Mouse (Mus musculus): ENCODE data around the gene Tgm1.
A peak's percentile ranks its signal among the peaks of the same experiment; 100 is the strongest.
"Not testable (repeated sequence)": the region's sequence is repeated elsewhere in the genome, so short reads cannot be mapped to it uniquely, and the experiment has no call there.

The Tgm1 gene

DNA sequence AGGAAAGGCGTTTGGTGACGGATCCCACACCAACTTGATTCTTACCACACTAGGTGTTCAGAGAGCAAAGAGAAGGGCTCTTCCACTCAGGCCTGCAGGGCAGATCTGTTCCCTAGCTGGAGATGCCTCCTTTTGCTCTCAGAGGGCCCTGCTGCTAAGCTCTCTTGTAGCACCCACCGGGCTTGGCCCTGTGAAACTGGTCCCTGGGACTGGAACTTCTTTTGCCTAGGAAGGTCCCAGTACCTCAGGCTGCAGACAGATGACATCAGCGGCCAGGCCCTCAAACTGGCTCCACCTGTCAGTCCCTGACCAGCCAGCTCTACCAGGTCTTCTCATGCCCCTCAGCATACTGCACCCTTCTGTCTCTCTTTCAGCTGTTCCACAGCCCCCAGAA lies at the start of gene Tgm1:
TSS of gene Tgm1 (minus strand) at position 198 of the 394 bp plus-strand sequence.
- no peak for DNase-seq (ENCODE audit: low read depth, low spot score)

DNA sequence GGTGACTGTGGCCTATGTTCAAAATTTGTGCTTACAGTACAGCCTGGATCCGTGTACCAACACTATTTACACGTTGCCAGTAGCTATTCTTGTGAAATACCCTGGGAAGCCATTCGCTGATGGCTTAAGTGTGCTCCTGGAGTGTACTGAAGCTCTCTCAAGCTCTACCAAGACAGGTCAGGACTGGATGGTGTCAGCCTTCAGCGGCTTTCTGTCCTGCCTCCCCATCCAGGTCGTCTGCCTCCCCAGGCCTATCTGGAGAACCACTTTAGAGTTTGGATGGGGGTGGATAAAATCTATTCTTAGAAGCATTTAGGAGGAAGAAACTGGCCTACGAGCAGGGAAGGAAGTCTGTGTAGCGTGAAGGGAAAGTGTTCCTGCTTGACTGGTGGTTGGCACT lies 49.4 kb upstream of the Tgm1 start:
- DNase-seq (ENCODE audit: low read depth, low spot score), result no peak

GRCm38 (mm10) chr14:55762001-55762821 lies 48.5 kb upstream of the Tgm1 start:
- no peak for DNase-seq (ENCODE audit: low read depth, low spot score)

DNA sequence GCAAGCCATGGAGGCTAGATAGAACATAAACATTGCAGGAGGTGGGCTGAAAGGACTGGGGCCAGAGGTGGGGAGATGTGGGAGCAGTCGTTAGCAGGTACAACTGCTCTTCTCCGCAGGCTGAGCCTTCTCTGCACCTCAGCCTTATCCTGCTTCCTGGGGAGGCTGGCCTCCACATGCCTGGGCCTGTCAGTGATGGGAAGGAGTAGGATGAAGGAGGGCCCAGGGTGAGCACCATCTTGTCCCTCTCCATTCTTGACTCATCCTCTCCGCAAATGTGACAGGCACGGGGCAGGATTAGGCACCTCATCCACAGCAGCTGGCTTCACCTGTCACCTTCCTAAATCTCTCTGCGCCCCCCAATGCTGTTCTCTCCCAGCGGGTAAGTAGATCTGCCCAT lies 47.4 kb upstream of the Tgm1 start, which contains the start of gene Ltb4r2:
TSS of gene Ltb4r2 (plus strand) at position 266 of the 400 bp plus-strand sequence.
- DNase-seq (ENCODE audit: low read depth, low spot score), result no peak

- not testable (repeated sequence) for DNase-seq (ENCODE audit: low read depth, low spot score)
Measured at GRCm38 (mm10) chr14:55760156-55760555, 46.4 kb upstream of the Tgm1 start.

GRCm38 (mm10) chr14:55758363-55758784 lies 44.6 kb upstream of the Tgm1 start, which contains the start of gene Cideb:
Cideb (minus strand) TSS chr14:55758458.
- DNase-seq (ENCODE audit: low read depth, low spot score), result no peak

GRCm38 (mm10) chr14:55757566-55757965 lies 43.8 kb upstream of the Tgm1 start:
- DNase-seq (ENCODE audit: low read depth, low spot score), result no peak

DNA sequence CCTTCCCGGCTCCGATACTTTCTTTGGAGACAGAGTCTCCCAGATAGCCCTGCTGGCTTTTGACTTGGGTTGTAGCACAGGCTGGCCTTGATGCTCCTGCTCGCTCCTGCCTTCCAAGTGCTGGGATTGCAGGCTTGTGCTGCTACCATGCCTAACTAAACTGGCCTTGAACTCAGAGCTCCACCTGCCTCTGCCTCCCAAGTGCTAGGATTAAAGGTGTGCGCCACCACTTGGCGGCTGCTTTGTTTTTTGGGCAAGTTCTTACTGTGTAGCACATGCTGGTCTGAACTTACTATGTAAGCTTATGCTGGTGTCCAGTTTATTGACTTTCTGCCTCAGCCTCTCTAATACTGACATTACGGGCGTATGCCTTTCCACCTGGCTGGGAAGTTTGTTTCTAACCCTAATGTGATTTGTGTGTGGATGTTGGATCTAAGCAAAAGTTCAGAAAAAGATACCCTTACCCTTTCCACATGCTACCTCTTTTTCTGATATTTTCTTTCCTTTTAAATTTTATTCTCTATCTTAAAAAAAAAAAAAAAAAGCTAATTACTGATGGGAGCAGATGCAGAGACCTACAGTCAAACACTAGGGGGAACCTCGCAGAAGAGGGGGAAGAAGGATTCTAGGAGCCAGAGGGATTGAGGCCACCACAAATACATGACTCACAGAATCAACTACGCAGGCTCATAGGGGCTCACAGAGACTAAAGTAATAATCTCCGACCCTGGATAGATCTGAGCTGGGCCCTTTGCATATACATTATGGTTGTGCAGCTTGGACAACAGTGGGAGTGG lies 33.5 kb upstream of the Tgm1 start:
- DNase-seq (ENCODE audit: low read depth, low spot score), result no peak

DNA sequence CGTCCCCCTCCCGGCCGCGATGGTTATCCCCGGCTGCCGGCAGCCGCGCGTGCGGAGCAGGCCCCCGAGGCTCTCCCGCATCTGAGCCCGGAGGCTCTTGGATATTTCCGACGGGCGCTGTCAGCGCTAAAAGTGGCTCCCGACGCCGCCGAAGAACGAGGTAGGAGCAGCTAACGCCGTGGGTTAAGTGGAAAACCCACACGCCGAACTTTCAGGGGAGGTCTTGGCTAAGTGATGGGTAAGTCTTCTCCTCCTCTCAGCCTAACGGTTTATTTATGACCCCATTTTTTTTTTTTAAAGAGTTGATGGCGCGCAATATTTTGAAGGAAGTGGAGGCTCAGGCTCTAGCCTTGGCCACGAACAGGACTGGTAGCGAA lies 32.1 kb upstream of the Tgm1 start:
- DNase-seq (ENCODE audit: low read depth, low spot score), result no peak

DNA sequence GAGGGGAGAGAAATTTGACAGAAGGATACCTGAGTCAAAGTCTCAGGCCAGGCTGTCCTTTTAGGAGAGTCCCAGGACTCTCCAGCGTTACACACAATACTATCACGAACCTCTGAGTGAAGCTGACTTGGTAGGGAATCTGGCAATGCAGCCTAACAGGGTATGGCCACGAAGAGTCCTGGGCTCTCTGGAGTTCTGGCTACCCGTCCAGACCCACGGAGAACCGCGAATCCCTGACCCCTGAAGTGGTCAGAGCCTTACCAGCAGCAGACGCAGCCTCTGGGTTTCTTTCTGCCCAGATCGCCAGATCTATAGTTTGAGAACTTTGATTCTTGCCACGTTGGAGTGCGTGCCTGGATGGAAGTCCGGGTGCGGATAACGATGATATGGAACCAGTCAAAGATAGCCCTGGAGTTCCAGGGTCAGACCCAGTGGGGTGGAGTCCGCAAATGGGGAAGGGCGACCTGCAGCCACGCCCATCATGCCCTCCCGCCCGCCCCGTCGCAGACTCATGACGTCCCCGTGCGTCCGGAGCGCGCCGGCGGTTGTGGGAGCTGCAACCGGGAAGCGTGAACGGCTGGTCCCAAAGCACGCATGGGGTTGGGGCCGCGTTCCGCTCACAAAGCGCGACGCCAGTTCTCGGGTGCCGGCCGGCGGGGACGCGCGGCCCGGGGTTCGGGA lies 31.6 kb upstream of the Tgm1 start, which contains the start of the genes Dhrs1 and Nop9:
TSS of gene Dhrs1 (minus strand) at position 511 of the 681 bp plus-strand sequence.
TSS of gene Nop9 (plus strand) at position 514 of the 681 bp plus-strand sequence.
- no peak for DNase-seq (ENCODE audit: low read depth, low spot score)

GRCm38 (mm10) chr14:55743711-55744110 lies 30.0 kb upstream of the Tgm1 start:
- no peak for DNase-seq (ENCODE audit: low read depth, low spot score)

- DNase-seq (ENCODE audit: low read depth, low spot score), result no peak
Measured at GRCm38 (mm10) chr14:55737086-55737687, 23.5 kb upstream of the Tgm1 start.

- no peak for DNase-seq (ENCODE audit: low read depth, low spot score)
Measured at GRCm38 (mm10) chr14:55735758-55736157, 22.0 kb upstream of the Tgm1 start.

DNA sequence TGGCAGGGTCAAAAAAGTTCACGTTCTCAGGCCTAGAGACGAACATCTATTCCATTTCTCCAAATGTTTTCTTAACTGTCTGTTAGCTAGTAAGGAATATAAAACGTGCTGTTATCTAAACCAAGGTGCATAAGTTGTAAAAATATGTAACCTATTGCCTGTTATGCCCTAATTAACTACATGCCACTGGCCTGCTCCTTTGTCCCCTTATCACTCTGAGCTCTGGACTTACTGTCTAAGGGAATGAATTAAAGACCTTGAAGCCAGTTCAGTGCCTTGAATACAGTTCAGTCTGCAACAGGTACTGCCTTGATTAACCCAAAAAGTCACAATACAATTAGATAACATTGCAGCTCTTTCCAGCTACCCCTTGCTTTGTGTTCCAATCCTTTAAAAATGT lies 21.6 kb upstream of the Tgm1 start:
- DNase-seq (ENCODE audit: low read depth, low spot score), result no peak

DNA sequence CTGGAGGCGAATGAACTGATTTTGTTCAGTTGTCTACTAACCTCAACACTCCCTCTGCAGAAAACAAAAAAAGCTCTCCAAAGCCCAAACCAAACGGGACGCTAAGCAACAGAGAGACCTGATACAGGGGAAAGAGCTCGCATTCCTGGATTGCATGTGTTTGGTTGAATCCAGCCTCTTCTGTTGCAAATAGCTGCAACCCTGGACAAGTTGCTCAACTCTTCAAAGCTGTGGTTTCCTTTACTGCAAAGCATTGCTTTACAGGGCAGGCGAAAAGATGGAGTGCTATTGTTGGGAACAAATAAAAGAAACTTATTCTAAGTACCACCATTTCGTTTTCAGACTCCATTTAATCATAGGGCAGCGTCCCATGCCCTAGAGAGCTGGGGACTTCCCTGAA lies 21.1 kb upstream of the Tgm1 start:
- DNase-seq (ENCODE audit: low read depth, low spot score), result no peak

- DNase-seq (ENCODE audit: low read depth, low spot score), result no peak
Measured at GRCm38 (mm10) chr14:55733889-55734288, 20.2 kb upstream of the Tgm1 start.

DNA sequence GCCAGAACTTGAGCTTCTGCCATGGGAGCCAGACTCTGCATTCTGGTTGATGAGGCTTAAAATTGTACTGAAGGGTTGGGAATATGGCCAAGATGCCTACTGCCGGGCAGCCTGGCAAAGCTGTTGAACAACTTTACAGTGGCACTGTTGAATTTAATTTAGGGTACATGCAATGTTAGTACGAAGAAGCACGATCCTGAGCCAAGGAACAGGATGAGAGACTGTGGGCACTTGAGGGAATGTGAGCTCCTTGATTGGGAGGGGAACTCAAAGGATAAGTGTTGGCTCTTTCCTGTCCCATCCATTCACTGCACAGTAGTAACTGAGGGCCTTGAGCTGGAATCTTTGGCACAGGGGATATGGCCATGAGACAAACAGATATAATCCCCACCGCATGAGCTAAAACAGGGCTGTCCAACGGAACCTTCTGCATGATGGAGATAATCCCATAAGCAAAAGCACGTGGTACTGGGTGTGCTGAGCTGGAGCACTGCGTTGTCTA lies 16.9 kb upstream of the Tgm1 start:
- DNase-seq (ENCODE audit: low read depth, low spot score), result peak; percentile 55

GRCm38 (mm10) chr14:55730116-55730515 lies 16.4 kb upstream of the Tgm1 start:
- DNase-seq (ENCODE audit: low read depth, low spot score), result no peak

DNA sequence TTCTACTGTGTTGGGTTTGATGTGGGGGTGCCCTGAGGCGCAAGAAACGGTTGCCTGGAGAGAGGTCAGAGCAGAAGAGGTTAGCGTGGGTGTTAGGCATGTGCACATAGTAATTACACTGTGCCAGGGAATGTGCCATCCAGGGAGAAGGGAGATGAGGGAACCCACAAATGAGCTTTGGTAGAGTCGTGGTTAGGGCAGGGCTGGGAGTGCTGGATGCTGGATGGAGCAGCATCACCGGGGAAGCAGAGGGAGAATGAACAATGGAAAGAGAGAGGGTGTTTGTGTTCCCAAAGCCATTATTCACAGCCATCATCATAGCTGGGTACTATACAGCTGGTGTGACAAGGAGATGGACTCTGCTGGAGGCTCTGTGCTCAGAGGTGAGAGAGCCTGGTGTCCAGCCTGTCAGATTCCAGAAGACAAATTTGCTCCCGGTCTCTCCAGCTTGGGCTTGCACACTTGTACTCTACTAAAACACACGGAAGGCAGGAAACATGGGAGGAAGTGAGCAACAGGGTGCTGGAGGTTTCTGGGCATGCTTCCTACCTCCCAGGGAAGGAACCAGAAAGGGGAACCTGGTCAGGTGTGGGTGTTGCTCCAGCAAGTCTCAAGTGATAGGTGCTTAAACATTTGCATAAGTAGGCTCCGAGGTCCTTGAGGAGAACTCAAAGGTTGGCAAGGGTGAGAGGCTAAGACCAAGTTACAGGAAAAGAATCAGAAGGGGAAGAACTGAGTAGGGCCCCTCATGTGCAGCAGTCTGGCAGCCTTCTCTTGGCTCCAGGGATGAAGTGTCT lies 14.4 kb upstream of the Tgm1 start:
- no peak for DNase-seq (ENCODE audit: low read depth, low spot score)

DNA sequence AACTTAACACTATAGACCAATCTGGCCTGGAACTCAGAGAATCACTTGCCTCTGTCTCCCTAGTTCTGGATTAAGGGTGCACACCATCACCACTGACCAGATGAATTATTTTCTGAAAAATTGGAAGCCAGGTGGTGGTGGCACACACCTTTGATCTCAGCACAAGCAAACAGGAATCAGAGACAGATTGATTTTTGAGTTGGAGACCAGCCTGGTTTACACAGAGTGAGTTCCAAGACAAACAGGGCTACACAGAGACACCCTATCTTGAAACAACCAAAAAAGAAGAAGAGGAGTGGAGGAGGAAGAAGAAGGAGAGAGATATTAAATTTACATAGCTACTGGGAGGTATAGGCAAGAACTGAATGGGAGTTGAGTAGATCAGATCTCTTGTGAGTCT lies 12.5 kb upstream of the Tgm1 start:
- no peak for DNase-seq (ENCODE audit: low read depth, low spot score)

Data from brain, embryonic 18.5 days (tissue).